Mouse (Mus musculus): Measurements from ENCODE around the gene 4931428F04Rik.

The 4931428F04Rik gene

DNA sequence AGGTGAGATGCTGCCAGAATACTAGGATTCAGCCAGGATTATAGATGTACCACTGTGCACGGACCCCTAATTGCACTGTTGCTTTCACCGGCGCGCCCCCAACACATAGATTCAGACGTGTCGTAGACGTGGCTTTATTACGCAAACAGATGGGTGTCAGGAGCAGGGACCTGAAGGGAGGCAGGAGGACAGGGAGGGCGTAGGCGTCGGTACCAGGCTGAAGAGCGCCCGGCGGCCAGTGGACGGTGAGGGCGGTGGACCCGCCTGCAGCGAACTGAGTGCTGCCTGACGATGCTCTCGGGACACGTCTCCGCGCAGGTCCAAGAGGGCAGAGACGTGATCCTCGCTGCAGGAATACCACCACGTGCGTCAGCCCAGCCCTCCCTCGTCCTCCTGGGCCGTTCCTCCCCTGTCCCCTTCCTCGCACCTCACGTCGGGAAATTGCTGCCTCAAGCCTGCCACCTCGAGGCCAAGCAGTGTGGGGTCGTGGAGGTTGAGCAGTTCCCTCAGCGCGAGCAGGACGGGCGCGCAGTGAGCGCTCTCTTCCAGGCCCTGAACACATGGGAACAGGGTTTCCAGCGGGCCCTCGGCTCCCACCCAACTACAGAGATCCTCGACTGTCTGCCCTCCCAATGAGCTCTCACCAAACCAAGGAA is at the start of gene 4931428F04Rik:
Gene 4931428F04Rik, minus strand, starts transcription at position 60 of the 656 bp plus-strand sequence.
- no peak for DNase-seq

DNA sequence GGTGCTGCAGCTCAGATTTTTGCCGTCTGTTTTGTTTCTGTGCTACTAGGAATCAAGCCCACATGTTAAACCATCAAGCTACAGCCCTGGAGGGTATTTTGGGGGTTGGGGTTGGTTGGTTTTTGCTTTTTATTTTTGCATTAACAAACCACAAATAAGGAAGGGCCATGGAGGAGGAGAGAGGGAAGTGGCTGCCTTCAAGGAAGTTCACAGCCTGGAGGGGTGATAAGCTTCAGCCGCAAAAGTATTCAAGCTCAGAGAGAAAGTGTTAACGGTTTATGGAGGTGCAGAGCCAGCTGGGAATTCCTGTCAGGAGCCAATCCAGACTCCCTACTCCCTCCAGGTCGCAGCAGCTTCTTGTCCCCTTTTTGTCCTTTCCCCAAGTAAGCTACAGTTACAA is 49.3 kb upstream of the 4931428F04Rik start:
- DNase-seq: no peak

DNA sequence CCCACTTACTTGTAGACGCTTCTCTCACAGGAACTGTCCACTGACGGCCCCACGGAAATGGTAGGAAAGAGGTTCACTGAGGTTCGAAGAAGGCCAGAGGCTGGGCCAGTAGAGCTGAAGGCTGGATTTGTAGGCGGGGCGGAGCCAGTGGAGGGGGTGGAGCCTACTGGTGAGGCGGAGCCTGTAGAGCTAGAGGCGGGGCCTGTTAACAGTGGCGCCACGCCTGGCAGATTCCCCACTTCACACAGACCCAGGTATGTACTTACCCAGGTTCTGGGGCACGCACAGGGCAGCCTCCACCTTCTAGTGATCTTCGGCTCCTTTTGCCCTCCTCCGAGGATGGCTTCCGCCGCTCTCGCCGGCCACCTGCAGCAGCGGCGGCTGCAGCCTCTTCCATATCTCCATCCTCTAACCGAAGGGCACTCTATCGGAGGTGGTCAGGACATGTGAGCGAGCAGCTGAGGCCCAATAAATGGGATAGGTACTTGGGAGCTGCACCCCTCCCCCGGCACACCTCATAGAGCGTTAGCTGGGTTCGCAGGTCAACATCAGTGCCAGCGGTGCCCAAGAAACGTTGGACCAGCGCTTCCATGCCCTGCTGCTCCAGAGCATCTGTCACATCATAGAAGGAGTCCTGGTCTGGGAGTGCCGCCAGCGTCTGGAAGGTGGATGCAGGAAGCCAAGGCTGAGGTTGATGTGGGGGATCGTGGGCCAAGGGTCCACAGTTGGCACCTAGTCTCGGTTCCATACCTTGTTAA is 46.9 kb upstream of the 4931428F04Rik start:
- no peak for DNase-seq

DNA sequence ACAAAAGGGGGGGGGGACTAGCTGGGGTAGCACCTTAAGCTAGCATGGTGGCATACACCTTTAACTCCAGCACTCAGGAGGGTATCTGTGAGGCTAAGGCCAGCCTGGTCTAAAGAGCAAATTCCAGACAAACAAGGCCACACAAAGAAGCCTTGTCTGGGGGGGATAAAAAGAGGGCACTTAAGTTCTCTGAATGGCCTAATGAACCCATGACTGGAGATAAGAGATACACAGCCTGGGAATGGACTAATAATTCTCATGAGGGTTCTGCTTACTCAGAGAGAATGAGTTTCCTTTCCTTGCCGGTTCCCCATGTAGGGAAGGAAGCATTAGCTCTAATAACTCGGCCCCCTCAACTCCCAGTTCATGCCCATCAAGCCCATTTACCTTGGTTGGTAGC is 42.9 kb upstream of the 4931428F04Rik start:
- no peak for DNase-seq

DNA sequence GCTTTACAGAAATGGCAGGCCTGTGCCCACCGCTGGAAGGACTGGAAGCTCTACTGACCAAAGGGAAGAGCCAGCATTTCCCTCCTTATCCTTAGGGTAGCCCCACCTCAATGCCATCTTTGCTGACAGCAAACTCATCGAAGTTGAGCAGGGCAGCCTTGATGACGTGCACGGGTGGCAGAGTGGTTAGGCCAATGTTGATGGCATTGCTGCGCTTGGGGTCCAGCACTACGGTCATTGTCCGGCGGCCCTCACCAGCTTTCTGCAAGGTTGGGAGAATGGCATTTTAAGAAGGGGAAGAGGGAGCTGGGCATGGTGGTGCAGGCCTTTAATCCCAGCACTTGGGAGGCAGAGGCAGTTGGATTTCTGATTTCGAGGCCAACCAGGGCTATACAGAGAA is 42.3 kb upstream of the 4931428F04Rik start:
- DNase-seq: no peak

DNA sequence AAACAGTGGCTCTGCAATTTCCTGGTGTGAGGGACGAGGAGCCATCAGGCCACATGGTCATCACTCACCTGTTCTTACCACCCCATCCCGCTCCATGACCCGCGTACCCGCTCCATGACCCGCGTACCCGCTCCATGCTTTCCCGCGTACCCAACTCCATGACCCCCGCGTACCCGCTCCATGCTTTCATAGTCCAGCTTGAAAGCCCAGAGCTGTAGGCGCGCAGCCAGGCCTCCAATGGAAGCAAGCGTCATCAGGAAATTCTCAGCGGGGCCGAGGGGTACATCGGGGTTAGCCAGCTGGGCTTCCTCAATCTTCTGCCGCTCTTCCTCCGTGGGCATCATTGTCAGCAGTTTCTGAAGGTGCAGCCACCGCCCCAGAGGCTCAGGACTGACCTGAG is 41.8 kb upstream of the 4931428F04Rik start:
- DNase-seq: no peak

DNA sequence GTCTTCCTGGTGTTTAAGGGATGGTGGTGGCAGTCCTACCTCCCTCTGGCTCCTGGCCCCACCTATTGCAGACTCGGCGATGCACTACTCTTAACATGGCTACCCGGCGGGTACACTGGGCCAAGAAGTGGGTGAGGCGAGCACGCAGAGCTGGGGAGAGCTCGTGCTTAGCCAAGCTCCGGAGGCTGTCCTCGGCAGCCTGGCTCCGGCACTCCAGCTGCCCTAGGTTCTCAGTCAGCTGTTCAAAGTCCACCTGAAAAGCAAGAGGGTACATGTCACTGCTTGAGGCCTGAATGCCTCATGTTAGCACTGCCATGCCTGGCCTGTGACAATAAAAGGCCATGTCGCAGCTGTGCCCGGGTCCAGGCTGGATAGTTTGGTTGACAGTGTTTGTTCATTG is 40.7 kb upstream of the 4931428F04Rik start:
- no peak for DNase-seq

DNA sequence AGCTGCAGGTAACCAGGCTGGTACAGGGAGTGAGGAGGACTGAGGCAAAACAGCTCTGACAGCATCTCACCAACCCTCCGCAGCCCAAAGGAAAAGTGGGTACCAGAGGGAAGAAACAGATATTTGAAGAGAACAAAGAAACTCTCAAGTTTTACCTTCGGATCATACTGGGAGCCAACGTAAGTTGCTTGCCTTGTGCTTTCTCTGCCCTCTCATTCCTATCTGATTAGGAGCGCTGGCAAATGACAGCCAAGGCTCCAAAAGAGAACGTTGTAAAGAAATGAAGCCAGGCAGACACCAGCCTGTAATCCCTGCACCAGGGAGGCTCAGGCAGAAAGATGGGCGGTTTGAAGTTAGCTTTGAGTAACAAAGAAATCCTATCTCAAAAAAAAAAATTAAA is 37.3 kb upstream of the 4931428F04Rik start:
- DNase-seq: no peak

DNA sequence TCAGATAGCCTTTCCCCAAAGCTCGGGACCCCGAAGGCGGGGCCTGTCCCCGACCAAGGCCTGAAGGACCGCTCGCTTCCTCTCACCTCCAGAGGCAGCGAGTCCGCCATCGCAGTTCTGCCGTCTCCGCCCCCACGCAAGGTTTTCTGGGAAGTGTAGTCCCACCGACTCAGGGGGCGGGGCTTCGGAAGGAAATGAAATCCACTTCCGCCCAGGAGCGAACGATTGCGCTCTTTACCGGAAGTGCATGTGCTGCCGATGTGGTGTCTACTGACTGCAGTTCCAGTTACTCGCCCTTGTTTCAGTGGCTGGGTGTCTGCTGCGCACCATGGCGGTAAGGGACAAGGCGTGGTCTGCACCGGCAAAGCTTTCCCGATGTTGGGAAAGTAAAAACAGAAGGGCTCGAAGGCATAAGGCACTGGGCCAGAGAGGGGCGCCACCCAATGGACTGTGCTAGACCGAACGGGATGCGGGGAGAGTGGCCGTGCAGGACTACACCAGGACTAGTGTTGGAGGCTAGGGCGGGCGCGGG is 36.5 kb upstream of the 4931428F04Rik start, which contains the start of the genes Lrrc29 and Tmem208:
Gene Lrrc29, minus strand, starts transcription at position 138 of the 532 bp plus-strand sequence.
Gene Tmem208, plus strand, starts transcription at position 214 of the 532 bp plus-strand sequence.
- DNase-seq: peak; percentile 97

DNA sequence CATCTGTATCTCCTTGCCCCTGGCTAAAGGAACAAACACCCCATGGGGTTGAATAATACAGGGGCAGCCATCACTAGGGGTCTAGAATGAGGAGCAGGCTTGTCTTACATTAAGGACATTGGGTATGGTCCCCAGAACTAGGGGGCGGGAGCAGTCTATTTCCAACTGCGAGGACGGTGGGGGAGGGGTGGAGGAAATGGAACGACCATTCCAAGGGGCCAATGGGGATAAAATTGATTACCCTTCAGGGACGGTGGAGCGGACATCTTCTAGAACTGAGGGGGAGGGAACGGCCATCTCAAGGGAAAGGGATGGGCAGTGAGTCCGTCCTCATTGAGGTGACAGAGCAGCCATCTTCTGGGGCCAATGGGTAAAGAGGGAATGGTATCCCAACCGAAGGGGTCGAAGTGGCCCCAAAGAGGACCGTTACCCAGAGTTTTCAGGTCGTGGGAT is 36.0 kb upstream of the 4931428F04Rik start:
- DNase-seq: no peak

DNA sequence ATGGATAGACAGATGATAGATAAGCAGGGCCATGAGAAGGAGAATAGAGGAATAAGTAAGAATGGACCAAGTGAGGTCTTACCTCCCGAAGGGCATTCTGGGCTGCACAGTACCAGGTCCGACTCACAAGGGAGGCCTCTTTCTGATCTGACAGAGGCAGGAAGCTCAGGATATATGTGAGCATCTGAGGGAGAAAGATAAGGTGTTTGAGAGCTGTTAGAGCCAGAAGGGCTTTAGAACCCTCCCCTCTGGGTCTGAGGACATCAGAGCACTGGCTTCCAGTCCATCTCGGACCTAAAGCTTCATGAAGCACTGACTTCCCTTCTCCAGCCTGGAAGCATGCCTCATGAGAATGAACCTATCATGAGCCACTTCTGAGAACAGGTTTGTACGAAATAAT is 33.5 kb upstream of the 4931428F04Rik start:
- DNase-seq: no peak

DNA sequence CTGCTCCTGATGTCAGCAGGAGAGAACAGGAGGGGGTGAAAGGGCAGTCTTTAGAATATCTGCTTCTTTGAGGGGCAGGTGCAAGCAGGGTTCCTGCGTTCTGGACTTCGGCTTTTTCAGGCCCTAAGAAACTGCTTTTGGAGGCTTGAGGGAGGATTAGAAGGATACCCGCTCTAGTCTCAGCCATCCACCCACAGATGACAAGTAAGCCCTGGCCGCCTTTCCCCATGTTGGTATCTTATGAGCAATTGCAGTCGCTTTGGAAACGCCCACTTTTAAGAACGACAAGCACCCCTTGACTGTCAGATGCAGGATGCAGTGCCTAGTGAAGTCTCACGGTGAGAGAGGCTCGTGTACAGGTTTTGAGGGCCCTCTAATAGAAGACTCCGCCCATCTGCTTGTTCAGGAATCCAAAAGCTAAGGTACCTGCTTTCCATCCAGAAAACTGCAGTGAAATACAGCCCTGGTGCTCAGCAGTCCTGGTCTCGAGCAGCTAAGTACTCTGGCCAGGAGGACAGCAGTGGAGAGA is 29.1 kb upstream of the 4931428F04Rik start:
- DNase-seq: no peak

DNA sequence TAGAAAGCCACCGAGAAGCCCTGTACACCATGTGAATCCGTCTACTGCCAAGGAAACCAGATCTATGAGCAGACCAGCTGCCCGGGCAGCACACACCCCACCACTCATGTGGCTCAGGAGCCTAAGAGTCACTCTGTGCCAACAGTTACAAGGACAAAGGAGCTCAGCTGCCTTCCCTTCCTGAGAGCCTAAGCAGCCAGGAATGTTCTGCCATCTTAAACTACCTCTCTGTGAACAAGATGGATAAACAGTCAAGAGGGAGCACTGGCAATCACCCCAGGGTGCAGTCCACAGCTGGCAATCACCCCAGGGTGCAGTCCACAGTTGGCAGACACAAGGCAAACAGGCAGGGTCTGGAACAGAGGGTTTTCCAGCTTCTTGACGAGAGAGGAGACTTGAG is 28.3 kb upstream of the 4931428F04Rik start:
- no peak for DNase-seq

DNA sequence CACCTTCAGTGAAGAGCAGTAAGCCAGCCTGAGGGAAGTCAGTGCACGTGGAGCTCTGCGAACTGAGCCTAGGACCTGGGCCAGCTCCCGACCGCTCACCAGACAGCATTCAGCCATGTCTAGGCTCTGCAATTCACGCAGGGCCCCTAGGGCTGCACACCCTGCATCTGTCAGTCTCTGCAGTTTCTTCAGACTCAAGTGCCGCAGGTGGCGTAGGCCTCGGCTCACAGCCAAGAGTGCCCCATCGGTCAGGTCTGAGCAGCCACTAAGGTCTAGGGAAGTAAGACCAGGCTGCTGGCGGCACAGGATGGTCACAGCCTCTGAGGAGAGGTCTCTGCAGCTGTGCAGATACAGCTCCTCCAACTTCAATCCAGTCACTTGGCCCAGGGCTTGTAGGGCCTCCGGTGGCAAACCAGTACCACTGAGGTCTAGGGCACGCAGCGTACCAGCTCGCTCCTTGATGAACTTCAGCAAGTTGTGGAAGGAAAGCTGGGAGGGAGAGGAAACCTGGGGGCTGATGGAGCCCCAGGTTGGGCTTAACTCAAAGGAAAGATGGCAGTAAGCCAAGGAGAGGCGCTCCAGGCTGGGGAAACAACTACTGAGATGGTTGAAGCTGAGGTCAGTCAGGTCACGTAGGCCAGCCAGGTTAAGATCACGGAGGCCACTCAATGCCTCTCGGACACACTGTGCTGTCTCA is 25.6 kb upstream of the 4931428F04Rik start:
- DNase-seq: no peak

DNA sequence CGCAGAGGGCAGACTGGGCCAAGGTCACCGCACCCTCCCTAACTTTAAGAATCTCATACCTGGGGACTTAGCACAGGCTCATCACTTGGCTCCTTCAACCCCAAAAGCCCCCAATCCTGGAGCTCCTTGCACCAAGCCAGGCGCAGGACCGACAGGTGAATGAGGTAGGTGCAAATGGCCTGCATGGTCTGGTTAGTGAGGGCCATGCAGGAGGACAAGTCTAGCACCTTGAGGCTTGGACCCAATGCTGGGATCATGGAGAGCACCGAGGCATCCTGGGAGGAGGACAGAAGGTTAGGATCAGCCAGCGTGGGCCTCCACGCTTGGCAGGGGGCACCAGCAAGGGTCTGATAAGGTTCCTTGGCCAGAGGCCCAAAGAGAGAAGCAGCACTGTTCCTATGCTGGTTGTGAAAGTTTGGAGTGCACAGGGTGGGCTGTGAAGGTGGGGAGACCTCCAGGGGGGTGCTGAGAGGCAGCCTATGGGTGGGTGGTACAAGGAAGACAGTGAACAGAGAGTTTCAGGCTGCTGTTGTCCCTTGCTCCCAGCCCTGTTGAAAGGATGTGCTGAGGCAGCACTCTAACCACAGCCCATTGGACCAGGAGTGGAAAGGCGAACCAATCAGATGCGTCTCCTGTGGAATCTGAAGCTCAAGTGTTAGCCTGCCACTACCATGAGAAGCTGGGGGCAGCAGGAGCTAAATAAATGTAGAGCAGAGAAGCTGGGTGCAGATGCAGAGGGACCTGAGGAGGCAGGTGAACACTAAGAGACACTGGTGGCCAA is 24.1 kb upstream of the 4931428F04Rik start:
- DNase-seq: no peak

DNA sequence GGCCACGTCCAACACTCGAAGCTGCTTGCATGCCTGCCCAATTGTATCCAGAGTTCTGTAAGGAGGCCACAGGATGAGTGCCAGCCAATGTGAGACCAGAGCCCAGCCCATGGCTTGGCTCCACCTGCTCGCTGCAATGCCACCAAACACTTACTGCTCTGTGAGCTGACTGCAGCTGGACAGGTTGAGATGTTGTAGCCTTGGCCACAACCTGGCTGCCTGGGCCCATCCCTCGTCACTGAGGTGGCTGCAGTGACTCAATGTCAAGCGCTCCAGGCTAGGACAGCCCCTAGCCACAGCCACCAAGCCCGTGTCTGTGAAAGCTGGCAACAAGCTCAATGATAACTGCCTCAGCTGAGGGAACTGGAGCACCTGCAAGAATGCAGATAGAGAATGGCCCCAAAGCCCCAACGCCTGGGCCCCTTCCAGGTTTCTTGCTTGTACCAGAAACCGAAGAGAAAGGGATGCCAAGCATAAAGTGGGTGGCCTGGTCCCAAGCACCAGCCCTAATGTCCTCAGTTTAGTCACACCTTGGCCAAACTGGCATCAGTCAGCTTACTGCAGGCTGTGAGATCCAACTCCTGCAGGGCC is 23.3 kb upstream of the 4931428F04Rik start:
- DNase-seq: no peak

DNA sequence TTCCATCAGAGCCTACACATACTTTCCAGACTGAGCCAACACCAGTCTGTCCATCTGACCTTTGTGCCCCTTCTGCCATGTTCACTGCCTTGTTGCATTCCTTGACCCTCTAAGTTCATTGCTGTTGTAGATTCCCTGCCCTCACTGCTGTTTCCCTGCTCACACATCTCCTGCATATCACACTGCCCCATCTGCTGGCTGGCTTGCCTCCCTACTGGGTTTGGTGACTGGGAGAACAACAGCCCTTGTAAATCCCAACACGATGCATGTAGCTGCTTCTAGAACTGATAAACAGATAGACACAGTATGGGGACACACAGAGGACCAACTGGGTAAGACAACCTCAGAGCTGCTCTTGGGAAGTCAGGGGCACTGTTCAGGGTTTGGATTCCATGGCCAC is 22.1 kb upstream of the 4931428F04Rik start:
- no peak for DNase-seq

DNA sequence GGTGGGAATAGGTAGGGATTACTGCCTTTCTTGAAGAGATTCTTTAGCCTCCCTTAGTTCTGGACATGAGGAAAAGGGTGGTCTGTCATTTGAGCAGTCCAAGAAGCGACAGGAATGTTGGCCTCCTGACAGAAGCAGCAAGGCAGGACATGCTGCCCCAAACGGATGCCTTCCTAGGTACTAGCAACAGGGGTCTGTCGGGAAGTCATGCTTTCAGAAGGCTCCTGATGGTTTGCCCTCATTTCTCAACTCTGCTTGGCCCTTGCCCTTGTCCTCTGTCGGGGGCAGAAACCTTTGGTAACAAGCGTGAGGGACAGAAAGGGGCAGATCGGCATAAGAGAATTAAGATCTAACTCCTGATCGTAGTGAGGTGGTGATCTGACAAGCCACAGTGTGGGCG is 20.5 kb upstream of the 4931428F04Rik start:
- no peak for DNase-seq

DNA sequence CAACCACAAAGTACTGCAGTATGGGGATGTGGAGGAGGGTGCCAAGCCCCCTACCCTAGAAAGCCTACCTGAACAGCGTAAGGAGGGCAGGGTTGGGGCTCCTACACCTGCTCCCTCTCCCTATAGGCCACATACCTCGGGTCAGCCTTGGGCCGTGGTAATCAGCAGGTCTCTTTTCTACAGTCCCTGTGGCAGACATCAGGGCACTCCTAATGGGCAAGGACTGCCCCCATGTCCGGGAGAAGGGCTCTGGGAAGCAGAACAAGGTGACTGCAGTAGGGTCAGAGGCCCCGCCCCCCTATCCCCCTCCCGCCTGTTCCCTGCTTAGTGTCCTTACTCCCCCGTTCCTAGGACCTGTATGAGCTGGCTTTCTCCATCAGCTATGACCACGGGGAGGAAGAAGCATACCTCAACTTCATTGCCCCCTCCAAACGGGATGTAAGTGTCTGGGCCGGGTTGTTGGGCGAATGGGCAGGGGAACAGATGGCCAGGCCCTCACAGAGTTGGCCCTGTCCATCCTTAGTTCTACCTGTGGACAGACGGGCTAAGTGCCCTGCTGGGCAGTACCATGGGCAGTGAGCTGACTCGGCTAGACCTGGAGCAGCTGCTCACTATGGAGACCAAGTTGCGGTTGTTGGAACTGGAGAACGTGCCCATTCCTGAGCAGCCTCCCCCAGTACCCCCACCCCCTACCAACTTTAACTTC is 19.6 kb upstream of the 4931428F04Rik start:
- DNase-seq: no peak

DNA sequence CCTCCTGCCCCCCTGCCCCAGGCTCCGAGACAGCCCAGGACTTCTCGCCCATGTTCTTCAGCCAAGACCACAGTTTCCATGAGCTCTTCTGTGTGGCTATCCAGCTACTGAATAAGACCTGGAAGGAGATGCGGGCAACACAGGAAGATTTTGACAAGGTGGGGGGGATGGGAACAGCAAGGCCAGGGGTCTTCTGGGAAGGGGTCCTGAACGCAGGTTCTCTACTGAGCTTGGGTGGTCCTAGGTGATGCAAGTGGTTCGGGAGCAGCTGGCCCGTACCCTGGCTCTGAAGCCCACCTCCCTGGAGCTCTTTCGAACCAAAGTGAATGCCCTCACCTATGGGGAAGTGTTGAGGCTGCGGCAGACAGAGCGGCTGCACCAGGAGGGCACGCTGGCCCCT is 18.8 kb upstream of the 4931428F04Rik start:
- DNase-seq: no peak

DNA sequence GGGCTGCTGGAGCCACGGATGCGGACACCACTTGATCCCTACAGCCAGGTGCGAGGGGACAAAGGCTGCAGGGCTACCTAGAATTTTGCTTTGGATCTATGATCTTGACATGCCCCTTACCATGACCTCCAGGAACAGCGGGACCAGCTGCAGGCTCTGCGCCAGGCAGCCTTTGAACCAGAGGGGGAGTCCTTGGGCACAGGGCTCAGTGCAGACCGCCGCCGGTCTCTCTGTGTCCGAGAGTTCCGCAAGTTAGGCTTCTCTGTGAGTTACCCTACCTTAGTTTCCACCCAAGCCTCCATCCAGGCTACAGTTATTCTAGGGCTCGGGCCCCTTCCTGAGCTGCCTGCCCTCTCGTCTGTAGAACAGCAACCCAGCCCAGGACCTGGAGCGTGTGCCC is 18.0 kb upstream of the 4931428F04Rik start:
- DNase-seq: no peak

All from kidney, adult 18-20 months (tissue).